Mouse (Mus musculus) E14TG2a.4 (cell line): Measurements from ENCODE around the gene Art1.

ENCODE experiments used
- CTCF ChIP-seq: conservative IDR thresholded peaks from 2 replicates; pipeline ENCODE4 v1.5.1; 2014; ENCODE audit warnings: low read length
- NANOG ChIP-seq: IDR thresholded peaks from 2 replicates; pipeline ENCODE4 v1.6.1; 2014; ENCODE audit warnings: borderline replicate concordance, low read length, mixed read lengths
- POU5F1 ChIP-seq: IDR thresholded peaks from 2 replicates; pipeline ENCODE4 v1.6.1; 2014; ENCODE audit warnings: low read length, borderline replicate concordance

- TF ChIP-seq CTCF (no peak), NANOG (no peak), POU5F1 (no peak)
Observed at GRCm38 (mm10) chr7:102116579-102117331, 15.2 kb downstream of the Art1 start, which contains the start of gene Chrna10.
